Mouse (Mus musculus): Measurements from ENCODE around the gene Il10rb. TPM values are rescaled to one million over a fixed set of nuclear protein-coding genes. Genes with fewer than 3 reads are reported as not detected.

The Il10rb gene
- polyA plus RNA-seq, 1 experiment from 2014 or later: 26.0 TPM

DNA sequence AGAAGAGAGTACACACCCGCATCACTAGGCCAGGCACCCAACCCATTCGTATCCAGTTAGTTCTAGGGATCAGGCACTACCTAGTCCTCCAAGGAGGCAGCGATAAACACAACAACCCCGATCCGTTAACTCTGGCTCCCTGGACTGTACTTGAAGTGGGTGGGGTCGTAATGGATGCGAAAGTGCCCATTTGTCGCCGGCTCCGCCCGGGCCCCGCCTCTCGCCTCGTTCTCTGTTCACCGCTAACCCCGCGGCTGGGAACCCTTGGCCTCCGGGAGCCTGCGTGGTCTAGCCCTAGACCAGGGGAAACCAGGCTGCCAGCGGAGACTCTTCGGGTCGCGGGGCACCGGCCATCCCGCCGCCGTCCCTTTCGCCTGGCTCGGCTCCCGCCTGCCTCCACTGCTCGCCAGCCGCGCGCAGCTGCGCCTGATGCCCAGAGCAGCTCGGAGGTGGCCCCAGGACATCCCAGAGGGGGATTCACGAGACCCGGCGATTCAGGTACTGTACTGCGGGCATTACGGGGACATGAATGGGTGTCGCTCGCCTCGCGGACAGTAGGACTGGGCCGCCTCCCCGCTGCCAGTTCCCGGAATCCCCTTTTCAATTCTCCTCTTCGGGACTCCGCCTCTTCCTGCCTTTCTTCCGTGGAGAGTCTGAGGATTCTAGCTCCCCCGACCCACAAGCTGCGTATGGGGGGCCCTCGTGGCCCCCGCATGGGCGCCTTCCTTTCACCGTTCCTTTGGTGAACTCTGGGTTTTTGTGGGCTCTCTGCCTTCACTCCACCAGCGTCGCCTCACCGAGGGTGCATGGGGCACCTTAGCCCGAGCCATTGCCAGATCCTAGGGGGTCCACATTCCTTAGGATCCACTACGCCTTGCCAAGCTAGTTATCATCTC, 33.1 kb upstream of the Il10rb start, which contains the start of gene Ifnar2:
TSS of gene Ifnar2 (plus strand) at position 207 of the 896 bp plus-strand sequence.
- Histone ChIP-seq H3K4me3 (peak within 1 kb of the TSS; percentile 97), H3K4me1 (peaks cover 58% of the 10 kb centered on the region), H3K27ac (peak within 1 kb of the TSS; percentile 99), H3K27me3 (replicated peaks) (no peaks in the 10 kb centered on the region), H3K9me3 (replicated peaks) (no peaks in the 10 kb centered on the region), H3K4me2 (peak within 1 kb of the TSS; percentile 73), H3K36me3 (peaks cover 32% of the 10 kb centered on the region), H3K9ac (peak within 1 kb of the TSS; percentile 99)
- peak; percentile 95 for ATAC-seq
- under 1% methylated on average over 62 of the region's 62 CpGs for WGBS (ENCODE audit: insufficient replicate concordance)

DNA sequence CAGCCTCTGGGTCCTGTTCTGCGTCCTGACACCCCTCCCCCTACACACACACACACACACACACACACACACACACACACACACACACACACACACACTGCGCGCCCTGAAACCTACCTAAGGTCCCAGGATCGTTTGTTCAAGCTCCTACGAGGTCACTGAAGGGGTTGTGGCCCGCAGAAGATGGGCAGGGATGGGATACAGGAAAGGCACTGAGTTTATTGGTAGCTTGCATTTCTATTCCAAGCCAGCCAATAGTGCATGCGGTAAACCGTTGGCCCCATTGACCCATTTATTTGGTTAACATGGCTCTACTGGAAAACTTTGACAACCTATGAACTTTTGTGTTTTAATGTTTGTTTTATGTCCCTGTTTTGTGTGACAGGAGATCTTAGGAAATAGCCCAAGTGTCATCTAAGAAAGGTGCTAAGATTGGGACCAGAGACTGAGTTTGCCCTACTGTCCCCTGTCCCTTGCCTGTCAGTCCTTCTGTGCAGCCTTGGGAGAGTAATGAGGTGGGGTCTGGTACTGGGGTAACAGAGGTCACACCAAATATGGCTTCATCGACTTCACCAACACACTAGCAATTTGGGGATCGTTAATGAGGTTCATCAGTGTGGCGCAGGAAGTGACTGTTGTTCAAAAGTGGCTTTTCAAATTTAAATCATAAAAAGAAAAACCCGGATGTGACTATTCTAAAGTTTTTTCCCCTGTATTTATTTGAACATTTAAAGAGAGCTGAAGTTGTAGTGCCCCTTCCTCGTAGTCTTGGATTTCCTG, 32.3 kb upstream of the Il10rb start:
- Histone ChIP-seq H3K4me1 (peaks cover 67% of the 10 kb centered on the region), H3K9ac (peak overlapping the region; percentile 99), H3K27ac (peak overlapping the region; percentile 99), H3K9me3 (replicated peaks) (no peaks in the 10 kb centered on the region), H3K36me3 (peaks cover 40% of the 10 kb centered on the region), H3K27me3 (replicated peaks) (no peaks in the 10 kb centered on the region), H3K4me2 (peak overlapping the region; percentile 73), H3K4me3 (peak overlapping the region; percentile 97)
- WGBS (ENCODE audit: insufficient replicate concordance): 26% methylated on average over 13 of the region's 13 CpGs
- ATAC-seq: no peak

DNA sequence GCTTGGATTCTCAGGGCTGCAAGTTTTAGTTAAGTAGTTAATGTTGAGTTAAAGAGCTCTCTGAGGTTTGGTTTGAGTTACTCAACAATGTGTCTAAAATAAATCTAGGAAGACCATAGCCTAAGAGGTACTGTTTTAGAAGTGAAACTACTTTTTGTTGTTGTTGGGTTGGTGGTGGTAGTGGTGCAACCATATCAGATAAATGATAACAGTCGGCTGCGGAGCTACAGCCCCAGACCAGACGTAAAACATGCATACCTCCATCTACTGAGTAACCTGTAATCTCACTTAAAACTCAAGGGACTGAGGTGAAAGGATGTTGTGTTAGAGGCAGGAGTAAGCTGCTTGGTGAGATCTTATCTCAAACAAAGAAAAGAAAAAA, 31.7 kb upstream of the Il10rb start:
- peak overlapping the region; percentile 97 for H3K4me3 ChIP-seq
- peak overlapping the region; percentile 99 for H3K9ac ChIP-seq
- peak overlapping the region; percentile 99 for H3K27ac ChIP-seq
- 20% methylated on average over 3 of the region's 3 CpGs for WGBS (ENCODE audit: insufficient replicate concordance)
- no peak for ATAC-seq
- no peaks in the 10 kb centered on the region for H3K9me3 ChIP-seq (replicated peaks)
- no peaks in the 10 kb centered on the region for H3K27me3 ChIP-seq (replicated peaks)
- H3K4me1 ChIP-seq: peaks cover 72% of the 10 kb centered on the region
- peak overlapping the region; percentile 73 for H3K4me2 ChIP-seq
- peaks cover 45% of the 10 kb centered on the region for H3K36me3 ChIP-seq

- Histone ChIP-seq H3K4me3 (no peak overlapping the region), H3K4me1 (peaks cover 77% of the 10 kb centered on the region), H3K27ac (no peak overlapping the region), H3K9me3 (replicated peaks) (no peaks in the 10 kb centered on the region), H3K36me3 (peaks cover 59% of the 10 kb centered on the region), H3K4me2 (no peak overlapping the region), H3K9ac (no peak overlapping the region), H3K27me3 (replicated peaks) (no peaks in the 10 kb centered on the region)
- no peak for ATAC-seq
- WGBS (ENCODE audit: insufficient replicate concordance): 94% methylated on average over 10 of the region's 10 CpGs
These were observed 29.3 kb upstream of the Il10rb start for GRCm38 (mm10) chr16:91376701-91377100.

DNA sequence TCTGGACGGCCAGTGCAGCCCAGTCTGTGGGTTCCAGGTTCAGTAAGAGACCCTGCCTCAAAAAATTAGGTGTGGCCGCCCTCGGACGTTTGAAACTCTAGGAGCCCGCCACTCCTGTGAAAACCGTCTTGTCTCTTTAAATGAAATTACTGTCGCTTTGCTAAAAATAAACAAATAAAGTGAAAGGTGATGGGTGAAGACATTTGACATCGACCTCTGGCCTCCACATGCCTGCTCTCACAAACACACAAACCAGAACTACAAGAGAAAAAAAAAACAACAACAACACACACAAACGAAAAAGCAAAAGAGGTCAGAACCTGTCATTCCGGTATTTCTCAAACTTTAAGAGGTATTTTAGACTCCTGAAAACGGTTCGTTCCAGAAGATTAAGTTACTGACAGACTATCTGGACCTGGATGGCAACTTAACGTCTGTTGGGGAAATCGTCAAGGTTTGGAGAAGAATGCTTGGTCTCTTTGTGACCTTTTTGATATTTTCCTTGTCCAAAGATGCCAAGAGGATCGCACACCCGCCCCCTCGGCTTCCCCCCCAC, 27.5 kb upstream of the Il10rb start:
- Histone ChIP-seq H3K27me3 (replicated peaks) (no peaks in the 10 kb centered on the region), H3K4me1 (peaks cover 74% of the 10 kb centered on the region), H3K9me3 (replicated peaks) (no peaks in the 10 kb centered on the region), H3K4me3 (no peak overlapping the region), H3K36me3 (peaks cover 76% of the 10 kb centered on the region), H3K9ac (no peak overlapping the region), H3K27ac (peak overlapping the region; percentile 61; the same call in 1 of the 2 replicates), H3K4me2 (peak overlapping the region; percentile 11; the same call in 1 of the 2 replicates)
- WGBS (ENCODE audit: insufficient replicate concordance): 69% methylated on average over 17 of the region's 17 CpGs
- ATAC-seq: no peak

DNA sequence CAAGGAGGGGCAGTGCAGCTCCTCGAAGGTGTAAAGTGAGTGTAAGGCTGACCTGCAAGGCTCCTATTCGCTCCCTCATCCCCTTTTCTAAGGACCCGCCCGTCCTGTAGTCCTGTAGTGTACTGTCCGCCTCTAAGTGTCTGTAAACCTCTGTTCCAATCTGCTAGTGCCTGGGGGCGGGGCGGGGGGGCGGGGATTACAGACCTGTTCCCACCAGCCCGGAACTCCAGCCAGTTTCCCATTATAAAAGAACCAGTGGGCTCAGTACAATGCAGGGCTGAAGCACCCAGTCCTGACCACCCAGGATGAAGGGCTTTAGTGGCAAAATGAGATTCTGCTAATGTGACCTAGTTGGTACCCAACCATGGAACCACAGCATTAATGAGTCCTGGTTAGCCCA, 27.0 kb upstream of the Il10rb start:
- H3K4me2 ChIP-seq: peak overlapping the region; percentile 11; the same call in 1 of the 2 replicates
- no peak; the same call in 1 of the 2 replicates for ATAC-seq
- H3K4me3 ChIP-seq: no peak overlapping the region
- H3K9me3 ChIP-seq (replicated peaks): no peaks in the 10 kb centered on the region
- peaks cover 81% of the 10 kb centered on the region for H3K36me3 ChIP-seq
- no peaks in the 10 kb centered on the region for H3K27me3 ChIP-seq (replicated peaks)
- 55% methylated on average over 9 of the region's 9 CpGs for WGBS (ENCODE audit: insufficient replicate concordance)
- H3K9ac ChIP-seq: no peak overlapping the region
- peak overlapping the region; percentile 61 for H3K27ac ChIP-seq
- H3K4me1 ChIP-seq: peaks cover 69% of the 10 kb centered on the region

DNA sequence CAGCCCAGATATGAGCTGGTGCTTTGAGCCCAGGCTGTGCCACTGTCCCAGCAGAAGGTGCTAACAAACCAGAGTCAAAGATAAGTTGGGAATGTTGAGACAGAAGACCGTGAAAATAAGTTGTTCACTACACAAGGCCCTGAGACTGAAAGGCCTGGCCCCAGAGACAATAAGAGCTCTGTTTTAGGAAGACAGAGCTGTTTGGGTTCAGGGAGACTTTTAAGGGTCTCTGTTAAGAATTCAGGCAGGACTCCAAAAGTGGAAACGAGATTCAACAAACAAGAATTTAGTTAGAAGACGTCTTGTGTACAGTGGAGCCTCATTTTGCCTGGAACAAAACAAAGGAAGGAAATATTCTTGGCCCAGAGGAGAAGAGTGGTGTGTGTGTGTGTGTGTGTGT, 26.6 kb upstream of the Il10rb start:
- 75% methylated on average over 3 of the region's 3 CpGs for WGBS (ENCODE audit: insufficient replicate concordance)
- ATAC-seq: no peak
- H3K9me3 ChIP-seq (replicated peaks): no peaks in the 10 kb centered on the region
- H3K36me3 ChIP-seq: peaks cover 85% of the 10 kb centered on the region
- H3K9ac ChIP-seq: no peak overlapping the region
- no peak overlapping the region for H3K4me2 ChIP-seq
- H3K4me3 ChIP-seq: no peak overlapping the region
- peak overlapping the region; percentile 61 for H3K27ac ChIP-seq
- H3K27me3 ChIP-seq (replicated peaks): no peaks in the 10 kb centered on the region
- H3K4me1 ChIP-seq: peaks cover 65% of the 10 kb centered on the region

DNA sequence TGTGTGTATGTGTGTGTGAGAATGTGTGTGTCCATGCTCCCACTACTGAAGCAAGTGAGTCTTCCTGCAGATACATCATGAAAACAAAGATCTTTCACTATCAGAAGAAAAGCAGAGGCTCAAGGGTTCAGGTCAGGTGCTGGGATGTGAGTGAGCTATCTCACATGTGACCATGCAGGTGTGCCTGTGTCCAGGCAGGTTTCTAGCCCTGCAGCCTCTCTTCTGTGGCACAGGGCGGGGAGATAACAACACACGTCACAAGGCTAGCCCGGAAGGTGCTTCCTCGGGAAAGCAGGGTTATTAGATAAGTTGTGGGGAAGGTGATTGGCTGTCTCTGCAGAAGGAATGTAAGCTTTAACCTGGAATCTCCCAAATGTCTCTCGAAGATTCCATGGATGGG, 25.8 kb upstream of the Il10rb start:
- Histone ChIP-seq H3K27ac (no peak overlapping the region; the same call in 1 of the 2 replicates), H3K9ac (no peak overlapping the region), H3K9me3 (replicated peaks) (no peaks in the 10 kb centered on the region), H3K36me3 (peaks cover 88% of the 10 kb centered on the region), H3K4me1 (peaks cover 62% of the 10 kb centered on the region), H3K4me2 (no peak overlapping the region), H3K27me3 (replicated peaks) (no peaks in the 10 kb centered on the region), H3K4me3 (no peak overlapping the region)
- 43% methylated on average over 5 of the region's 5 CpGs for WGBS (ENCODE audit: insufficient replicate concordance)
- ATAC-seq: peak; percentile 76

- WGBS (ENCODE audit: insufficient replicate concordance): 86% methylated on average over 4 of the region's 4 CpGs
- peaks cover 64% of the 10 kb centered on the region for H3K4me1 ChIP-seq
- H3K4me2 ChIP-seq: no peak overlapping the region
- no peak overlapping the region for H3K4me3 ChIP-seq
- no peaks in the 10 kb centered on the region for H3K27me3 ChIP-seq (replicated peaks)
- H3K27ac ChIP-seq: no peak overlapping the region
- H3K9me3 ChIP-seq (replicated peaks): no peaks in the 10 kb centered on the region
- H3K9ac ChIP-seq: no peak overlapping the region
- ATAC-seq: no peak
- peaks cover 88% of the 10 kb centered on the region for H3K36me3 ChIP-seq
These were observed 24.4 kb upstream of the Il10rb start for GRCm38 (mm10) chr16:91381606-91382005.

DNA sequence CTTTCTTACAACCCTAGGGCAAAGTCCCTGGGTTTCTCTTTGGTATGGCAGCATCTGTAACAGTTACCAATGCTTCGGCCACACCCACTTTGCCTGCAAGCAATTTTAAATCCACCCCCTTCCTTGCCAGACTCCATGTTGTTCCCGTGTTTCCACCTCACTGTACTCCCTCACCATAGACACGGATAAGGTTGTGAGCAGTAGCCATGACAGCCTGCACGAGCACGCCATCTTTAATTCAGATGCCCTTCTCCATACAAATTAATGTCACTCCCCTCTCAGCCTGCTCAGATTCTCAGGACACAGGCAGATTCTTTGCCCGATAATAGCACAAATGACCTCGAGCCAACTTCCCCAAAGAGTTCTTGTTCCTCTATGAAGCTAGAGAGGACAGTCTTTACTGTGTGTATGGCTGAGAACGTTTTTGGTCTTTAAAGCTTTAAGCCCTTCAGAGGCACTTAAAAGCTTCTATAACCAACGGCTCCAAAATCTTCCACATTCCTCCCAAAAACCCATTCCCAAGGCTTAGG, 23.6 kb upstream of the Il10rb start:
- WGBS (ENCODE audit: insufficient replicate concordance): 61% methylated on average over 9 of the region's 9 CpGs
- Histone ChIP-seq H3K27me3 (replicated peaks) (no peaks in the 10 kb centered on the region), H3K9me3 (replicated peaks) (no peaks in the 10 kb centered on the region), H3K4me3 (no peak overlapping the region), H3K4me2 (no peak overlapping the region), H3K4me1 (peaks cover 67% of the 10 kb centered on the region), H3K9ac (no peak overlapping the region), H3K36me3 (peaks cover 88% of the 10 kb centered on the region), H3K27ac (peak overlapping the region; percentile 30; the same call in 1 of the 2 replicates)
- ATAC-seq: no peak

DNA sequence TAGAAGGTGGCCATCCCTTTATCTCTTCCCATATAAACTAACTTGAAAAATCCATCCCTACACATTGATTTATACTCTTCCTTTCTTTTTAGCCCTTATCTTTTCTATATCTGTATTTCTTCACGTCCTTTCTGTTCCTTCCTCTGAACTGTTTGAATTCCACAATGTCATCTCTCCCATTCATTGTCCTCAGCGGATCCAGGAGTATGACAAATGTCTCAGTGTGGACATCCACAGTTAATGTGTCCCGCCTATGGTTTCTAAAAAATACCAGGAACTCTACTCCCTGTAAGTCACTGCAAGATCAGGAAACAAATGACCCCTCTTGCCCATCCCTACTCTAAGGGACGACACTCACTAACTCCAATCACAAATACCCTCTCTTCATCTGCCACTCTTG, 21.7 kb upstream of the Il10rb start:
- Histone ChIP-seq H3K27ac (no peak overlapping the region), H3K4me2 (no peak overlapping the region), H3K36me3 (peaks cover 88% of the 10 kb centered on the region), H3K27me3 (replicated peaks) (no peaks in the 10 kb centered on the region), H3K4me3 (no peak overlapping the region), H3K4me1 (peaks cover 52% of the 10 kb centered on the region), H3K9me3 (replicated peaks) (peaks cover under 1% of the 10 kb centered on the region; the same call in 1 of the 2 replicates), H3K9ac (no peak overlapping the region)
- no peak for ATAC-seq
- WGBS (ENCODE audit: insufficient replicate concordance): 81% methylated on average over 4 of the region's 4 CpGs

Measured in liver, embryonic 12.5 days (tissue).